Mouse (Mus musculus) gastrocnemius, adult 2 months (tissue): ENCODE measurements around the gene Pmpca. TPM values are rescaled to one million over a fixed set of nuclear protein-coding genes. Genes with fewer than 3 reads are reported as not detected.
"Not testable (repeated sequence)": the region's sequence is repeated elsewhere in the genome, so short reads cannot be mapped to it uniquely, and the experiment has no call there.

Experiments
- DNase-seq: peaks from one replicate; pipeline ENCODE4 v3.0.0; 2022
- H3K27ac ChIP-seq: fragments of 200-600 bp; 2 replicates; pipeline ENCODE4 v1.8.1; 2022; ENCODE audit warnings: mild to moderate bottlenecking
- H3K4me3 ChIP-seq: fragments of 200-600 bp; 2 replicates; pipeline ENCODE4 v1.8.1; 2022; ENCODE audit warnings: mild to moderate bottlenecking, moderate library complexity
- CTCF ChIP-seq: fragments of 200-600 bp; IDR thresholded peaks from 2 replicates; pipeline ENCODE4 v1.8.1; 2022; ENCODE audit warnings: antibody characterized with exemption, mild to moderate bottlenecking, moderate library complexity
- intact Hi-C: fragments of 180-260 bp; cut with DNase I; formaldehyde crosslinking; loops from one replicate; pipeline ENCODE4 v1.15.1; 2025
- total RNA-seq, 2 experiments: library from RNA; stranded (reverse); gene quantifications; 2 replicates each; pipeline ENCODE4 v1.2.3; 2021

Gene Pmpca
- total RNA-seq, 2 experiments from 2014 or later: 133 to 141 TPM

DNA sequence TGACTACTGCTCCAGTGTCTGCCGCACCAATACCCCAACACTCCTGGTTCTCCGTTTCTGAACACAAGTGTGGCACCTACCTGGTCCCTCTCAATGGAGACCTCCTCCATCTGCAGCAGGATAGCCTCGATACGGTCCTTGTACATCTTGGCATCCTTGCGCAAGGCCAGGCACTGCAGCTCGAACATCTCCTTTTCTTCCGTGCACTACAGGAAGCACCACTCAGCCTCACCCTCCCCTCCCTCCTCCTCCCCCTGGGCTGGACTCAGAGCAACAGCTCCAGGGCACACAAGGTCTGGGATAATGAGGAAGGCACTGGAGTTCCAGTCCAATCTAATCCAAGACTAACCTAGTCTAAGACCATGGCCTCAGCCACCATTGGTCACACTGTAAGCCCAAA lies 32.5 kb upstream of the Pmpca start:
- H3K27ac ChIP-seq: no peak overlapping the region
- DNase-seq: no peak
- intact Hi-C loops: no loop called here
- TF ChIP-seq CTCF: no peak
- H3K4me3 ChIP-seq: no peak overlapping the region

GRCm38 (mm10) chr2:26357484-26357883 lies 31.7 kb upstream of the Pmpca start:
- intact Hi-C loops: no loop called here
- TF ChIP-seq CTCF: no peak
- Histone ChIP-seq H3K4me3 (no peak overlapping the region), H3K27ac (no peak overlapping the region)
- no peak for DNase-seq

GRCm38 (mm10) chr2:26358667-26359320 lies 30.3 kb upstream of the Pmpca start:
- no peak overlapping the region; the same call in 1 of the 2 replicates for H3K27ac ChIP-seq
- H3K4me3 ChIP-seq: no peak overlapping the region
- DNase-seq: no peak
- intact Hi-C loops: no loop called here
- no peak for TF ChIP-seq CTCF

- Histone ChIP-seq H3K27ac (peak overlapping the region; percentile 87), H3K4me3 (peak overlapping the region; percentile 45)
- no peak for TF ChIP-seq CTCF
- intact Hi-C loops: no loop called here
- peak; percentile 80 for DNase-seq
These were observed 29.2 kb upstream of the Pmpca start for GRCm38 (mm10) chr2:26359983-26360382.

DNA sequence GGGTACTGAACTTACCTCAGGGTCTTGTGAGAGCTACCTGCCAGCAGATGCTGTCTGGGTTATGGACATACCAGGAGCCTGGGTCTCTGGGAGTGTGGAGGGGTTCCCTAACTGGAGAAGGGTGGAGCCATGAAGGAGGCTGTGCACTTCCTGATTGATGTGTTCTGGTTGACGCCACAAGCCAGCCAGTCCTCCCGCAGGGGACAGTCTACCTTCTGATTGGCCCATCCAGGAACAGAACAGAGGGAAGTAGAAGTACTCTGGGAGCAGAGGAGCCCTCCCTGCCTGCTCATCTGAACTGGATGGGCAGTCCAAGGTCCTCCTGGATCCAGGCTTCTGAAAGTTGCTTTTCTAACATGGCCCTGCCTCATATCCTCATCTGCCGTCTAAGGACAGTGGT lies 28.4 kb upstream of the Pmpca start, which contains the start of gene Card9:
Gene Card9 (minus strand): TSS at position 147 of the 400 bp plus-strand sequence.
- TF ChIP-seq CTCF: no peak
- intact Hi-C loops: no loop called here
- Histone ChIP-seq H3K27ac (peak within 1 kb of the TSS; percentile 87), H3K4me3 (peak within 1 kb of the TSS; percentile 45)
- DNase-seq: no peak

DNA sequence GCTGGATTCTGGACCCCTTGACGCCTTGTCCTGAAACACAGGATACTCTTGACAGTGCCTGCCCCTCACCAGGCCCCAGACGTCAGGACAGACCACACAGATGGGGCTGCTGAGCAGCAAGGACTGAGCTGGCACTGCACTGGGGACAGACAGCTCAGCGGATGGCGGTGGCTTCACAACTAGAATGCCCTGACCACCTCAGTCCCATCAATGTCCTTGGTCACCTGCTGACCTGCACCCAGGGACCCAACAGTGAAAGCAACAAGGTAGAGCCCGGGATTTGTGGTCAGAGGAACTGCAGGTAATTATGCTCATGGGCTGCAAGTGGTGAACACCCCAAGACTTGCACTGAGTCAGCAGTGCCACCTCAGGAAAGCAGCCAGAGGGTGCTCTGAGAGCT lies 26.1 kb upstream of the Pmpca start:
- Histone ChIP-seq H3K4me3 (no peak overlapping the region), H3K27ac (no peak overlapping the region)
- DNase-seq: no peak
- intact Hi-C loops: no loop called here
- TF ChIP-seq CTCF: no peak

DNA sequence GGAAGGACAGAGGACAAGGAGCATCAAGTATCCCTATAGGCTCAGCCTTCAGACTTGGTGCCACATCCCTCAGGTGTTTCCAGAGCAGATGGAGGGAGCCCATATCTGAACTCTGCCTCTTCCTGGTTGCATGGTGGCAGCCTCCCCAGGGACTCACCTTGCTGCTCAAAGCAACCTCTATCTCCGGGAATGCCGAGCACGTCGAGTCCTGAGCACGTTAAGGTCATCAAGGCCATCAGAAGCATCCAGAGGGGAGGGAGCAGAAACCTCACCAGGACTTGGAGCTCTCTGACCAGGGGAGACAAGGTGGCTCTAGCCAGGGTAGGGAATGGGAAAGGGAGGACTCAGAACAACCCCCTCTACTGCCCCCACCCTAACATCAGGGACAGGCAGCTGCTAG lies 25.7 kb upstream of the Pmpca start:
- Histone ChIP-seq H3K27ac (no peak overlapping the region), H3K4me3 (no peak overlapping the region)
- intact Hi-C loops: no loop called here
- no peak for TF ChIP-seq CTCF
- no peak for DNase-seq

DNA sequence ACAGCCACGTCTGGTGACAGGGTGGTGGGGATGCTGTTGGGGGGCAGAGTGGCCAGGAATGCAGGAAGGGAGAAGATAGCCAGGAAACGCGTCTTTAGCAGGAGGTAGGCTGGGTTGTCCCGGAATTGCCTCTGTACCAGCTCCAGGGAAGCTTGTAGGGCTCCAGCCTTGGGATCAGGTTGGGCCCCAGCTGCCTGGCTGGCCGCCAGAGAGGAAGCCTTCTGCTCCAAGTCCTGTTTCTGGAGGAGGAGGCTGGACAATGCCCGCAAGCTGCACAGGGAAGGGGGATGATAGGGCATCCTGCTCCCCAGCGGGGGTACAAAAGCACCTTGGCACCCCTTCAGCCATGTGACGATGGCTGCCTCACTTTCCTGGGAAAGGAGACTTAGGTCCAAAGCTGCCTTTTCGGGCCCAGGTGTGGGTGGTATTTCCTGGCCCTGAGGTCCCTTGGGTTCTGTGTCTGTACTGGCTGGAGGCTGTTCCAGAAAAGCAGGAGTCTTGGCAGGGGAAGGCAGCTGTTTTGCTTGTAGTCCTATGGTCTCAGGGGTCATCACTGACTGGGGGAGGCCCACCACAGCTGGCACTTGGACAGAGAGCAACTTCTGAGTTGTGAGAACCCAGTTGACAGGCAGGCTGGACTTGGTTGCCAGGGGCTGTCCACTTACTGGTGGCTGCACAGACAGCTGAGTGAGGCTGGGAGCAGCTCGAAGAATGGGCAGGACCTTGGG lies 24.2 kb upstream of the Pmpca start:
- peak overlapping the region; percentile 34 for H3K4me3 ChIP-seq
- DNase-seq: peak; percentile 90
- TF ChIP-seq CTCF: no peak
- H3K27ac ChIP-seq: peak overlapping the region; percentile 66
- intact Hi-C loops: no loop called here

- no peak for TF ChIP-seq CTCF
- intact Hi-C loops: no loop called here
- H3K4me3 ChIP-seq: no peak overlapping the region
- H3K27ac ChIP-seq: no peak overlapping the region
- DNase-seq: no peak
These were observed 21.2 kb upstream of the Pmpca start for GRCm38 (mm10) chr2:26367911-26368310.

GRCm38 (mm10) chr2:26368572-26368971 lies 20.6 kb upstream of the Pmpca start:
- H3K27ac ChIP-seq: no peak overlapping the region
- no peak for TF ChIP-seq CTCF
- H3K4me3 ChIP-seq: no peak overlapping the region
- DNase-seq: no peak
- intact Hi-C loops: no loop called here

GRCm38 (mm10) chr2:26372396-26372795 lies 16.7 kb upstream of the Pmpca start:
- no peak for TF ChIP-seq CTCF
- DNase-seq: no peak
- H3K4me3 ChIP-seq: no peak overlapping the region
- no peak overlapping the region for H3K27ac ChIP-seq
- intact Hi-C loops: no loop called here

- peak within 1 kb of the TSS; percentile 90 for H3K4me3 ChIP-seq
- intact Hi-C loops: no loop called here
- TF ChIP-seq CTCF: no peak
- peak within 1 kb of the TSS; percentile 88 for H3K27ac ChIP-seq
- peak; percentile 89 for DNase-seq
These were observed 8.9 kb upstream of the Pmpca start, which contains the start of gene Snapc4 for GRCm38 (mm10) chr2:26380131-26380771. Snapc4 (minus strand) TSS chr2:26380653.

GRCm38 (mm10) chr2:26380871-26381270 lies 8.3 kb upstream of the Pmpca start:
- intact Hi-C loops: not testable (repeated sequence)
- H3K27ac ChIP-seq: peak overlapping the region; percentile 88

More at GRCm38 (mm10) chr2:26380871-26381270, 8.3 kb upstream of the Pmpca start:
- H3K4me3 ChIP-seq: peak overlapping the region; percentile 90
- DNase-seq: not testable (repeated sequence)
